Mouse (Mus musculus): ENCODE results near the gene Fank1.

GRCm38 (mm10) chr7:133916230-133916629 lies 139.6 kb downstream of the Fank1 start:
- TF ChIP-seq USF1 (IDR thresholded peaks at IDR 0.05; ENCODE audit: low read depth, low read length): no peak
- no peak for TF ChIP-seq JUND (conservative IDR thresholded peaks at IDR 0.05; ENCODE audit: low read depth, low read length)
- TF ChIP-seq EP300 (IDR thresholded peaks at IDR 0.05; ENCODE audit: low read length): no peak
- no peak for TF ChIP-seq POLR2A (IDR thresholded peaks at IDR 0.05; ENCODE audit: low read depth, low read length)
- TF ChIP-seq GABPA (IDR thresholded peaks at IDR 0.05; ENCODE audit: insufficient replicate concordance, low read depth, low read length): no peak
- no peak for TF ChIP-seq CTCF (conservative IDR thresholded peaks at IDR 0.05 in 1 of 2, IDR thresholded peaks at IDR 0.05 in 1 of 2; ENCODE audit: low read depth in 2 of 2, low read length in 2 of 2)
- no peak for TF ChIP-seq ZNF384 (IDR thresholded peaks at IDR 0.05; ENCODE audit: low read depth, low read length)
- TF ChIP-seq TCF12 (IDR thresholded peaks at IDR 0.05; ENCODE audit: low read depth, low read length): no peak
- TF ChIP-seq MAX (IDR thresholded peaks at IDR 0.05; ENCODE audit: low read length): no peak
- TF ChIP-seq HCFC1 (IDR thresholded peaks at IDR 0.05; ENCODE audit: low read depth, low read length): no peak

All from CH12.LX (cell line).